Mouse (Mus musculus) megakaryocyte, embryonic 14.5 days (primary cell): Measurements from ENCODE around the gene Pou6f1.

Source experiments
- FLI1 ChIP-seq: IDR thresholded peaks from 2 replicates; pipeline ENCODE4 v1.6.1; 2012; ENCODE audit warnings: low read length, inconsistent platforms, mixed read lengths
- GATA1 ChIP-seq: IDR thresholded peaks from 3 replicates; pipeline ENCODE4 v1.6.1; 2012; ENCODE audit warnings: mixed read lengths, low read length, inconsistent platforms, borderline replicate concordance

DNA sequence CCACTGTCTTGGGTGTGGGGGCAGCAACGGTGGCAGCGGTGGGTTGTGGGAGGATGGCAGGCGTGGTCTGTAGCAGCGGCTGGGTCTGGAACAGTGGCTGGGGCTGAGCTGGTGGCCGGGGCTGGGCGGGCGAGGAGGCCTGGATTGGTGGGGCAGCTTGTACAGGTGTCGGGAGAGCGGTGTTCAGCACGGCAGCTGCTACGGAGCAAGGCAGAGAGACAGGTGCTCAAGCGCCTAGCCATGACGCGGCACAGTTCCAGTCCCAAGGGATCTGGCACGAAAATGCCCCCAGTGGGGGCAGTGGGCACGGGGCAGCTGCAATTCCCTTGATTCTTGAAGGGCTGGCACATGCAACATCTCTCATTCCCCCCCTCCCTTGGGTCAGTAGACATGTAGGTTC is 13.9 kb downstream of the Pou6f1 start:
- TF ChIP-seq GATA1: no peak
- TF ChIP-seq FLI1: no peak
